Mouse (Mus musculus) limb, embryonic 12.5 days (tissue): ENCODE data around the gene Lkaaear1. TPM values are rescaled to one million over a fixed set of nuclear protein-coding genes. Genes with fewer than 3 reads are reported as not detected.

Experiments
- ATAC-seq: fragments of 200-750 bp; cut with Nextera tagmentation; 2 replicates; pipeline ENCODE4 v1.8.0; 2017; ENCODE audit warnings: low read depth, moderate TSS enrichment; ENCODE audit not compliant: insufficient number of reproducible peaks, insufficient read depth, low FRiP score, low TSS enrichment
- H3K27ac ChIP-seq: fragments of 300-500 bp; sonication (generic); 2 replicates; pipeline ENCODE4 v1.5.1; 2016; ENCODE audit warnings: mild to moderate bottlenecking, moderate library complexity
- H3K27me3 ChIP-seq: fragments of 300-500 bp; sonication (generic); 2 replicates; pipeline ENCODE4 v1.6.1; 2016; ENCODE audit warnings: mild to moderate bottlenecking, moderate library complexity
- H3K36me3 ChIP-seq: fragments of 300-500 bp; sonication (generic); 2 replicates; pipeline ENCODE4 v1.6.1; 2016; ENCODE audit warnings: mild to moderate bottlenecking, moderate library complexity
- H3K4me1 ChIP-seq: fragments of 300-500 bp; sonication (generic); replicated peaks from 2 replicates; pipeline ENCODE4 v1.6.1; 2016
- H3K4me2 ChIP-seq: fragments of 300-500 bp; sonication (generic); 2 replicates; pipeline ENCODE4 v1.6.1; 2016; ENCODE audit warnings: mild to moderate bottlenecking, moderate library complexity
- H3K4me3 ChIP-seq: fragments of 300-500 bp; sonication (generic); replicated peaks from 2 replicates; pipeline ENCODE4 v1.5.1; 2016; ENCODE audit warnings: mild to moderate bottlenecking
- H3K9ac ChIP-seq: fragments of 300-500 bp; sonication (generic); replicated peaks from 2 replicates; pipeline ENCODE4 v1.6.1; 2016; ENCODE audit warnings: mild to moderate bottlenecking, moderate library complexity
- H3K9me3 ChIP-seq: fragments of 300-500 bp; sonication (generic); 2 replicates; pipeline ENCODE4 v1.6.1; 2016; ENCODE audit warnings: mild to moderate bottlenecking, moderate library complexity
- WGBS: fragments of 180-500 bp; shearing (Covaris S2); methylation state at CpG from one replicate; pipeline ENCODE4 v1.1.7; 2016; 5-methylcytosine and 5-hydroxymethylcytosine counted together
- polyA plus RNA-seq: library from polyadenylated mRNA; unstranded; fragments of >200 nt; fragmentation: Nextera tagmentation; extraction: Ambion mirVana; gene quantifications from 2 replicates; pipeline ENCODE4 v1.2.1, GENCODE M21; 2016

Gene Lkaaear1
- polyA plus RNA-seq, 1 experiment from 2014 or later, result not detected

GRCm38 (mm10) chr2:181671984-181672383, 26.3 kb downstream of the Lkaaear1 start:
- Histone ChIP-seq H3K4me3 (peak overlapping the region; percentile 56), H3K36me3 (no peaks in the 10 kb centered on the region), H3K4me1 (peaks cover 45% of the 10 kb centered on the region), H3K27me3 (peaks cover 69% of the 10 kb centered on the region), H3K9ac (no peak overlapping the region), H3K4me2 (peak overlapping the region; percentile 77), H3K9me3 (no peaks in the 10 kb centered on the region), H3K27ac (no peak overlapping the region)
- WGBS, result 31% methylated on average over 7 of the region's 7 CpGs
- no peak for ATAC-seq

DNA sequence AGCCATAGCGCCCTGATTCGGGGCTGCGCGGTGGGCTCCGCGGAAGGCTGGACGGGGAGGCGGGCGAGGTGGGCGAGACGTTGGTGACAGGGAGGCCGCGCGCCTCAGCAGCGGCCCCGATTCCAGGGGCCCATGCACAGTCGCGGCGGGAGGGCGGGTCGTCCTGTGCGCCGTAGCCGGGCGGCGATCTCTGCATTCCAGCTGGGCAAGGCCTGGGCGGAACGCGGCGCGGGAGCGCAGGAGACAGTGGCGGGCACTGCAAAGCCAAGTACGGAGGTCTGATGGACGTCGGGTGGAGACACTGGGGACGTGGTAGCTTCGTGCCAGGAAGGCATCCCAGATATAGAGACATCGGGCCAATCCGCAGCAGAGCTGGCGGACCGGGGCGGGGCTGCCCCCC, 26.9 kb downstream of the Lkaaear1 start, which contains the start of gene Sox18:
TSS of gene Sox18 (minus strand) at position 315 of the 400 bp plus-strand sequence.
- H3K4me2 ChIP-seq, result peak within 1 kb of the TSS; percentile 77
- no peaks in the 10 kb centered on the region for H3K9me3 ChIP-seq
- peaks cover 69% of the 10 kb centered on the region for H3K27me3 ChIP-seq
- no peaks in the 10 kb centered on the region for H3K36me3 ChIP-seq
- H3K9ac ChIP-seq, result peak within 1 kb of the TSS; percentile 60
- H3K4me1 ChIP-seq, result peaks cover 43% of the 10 kb centered on the region
- H3K27ac ChIP-seq, result 0 out of 2 replicates have a peak within 1 kb of the TSS, but pooled peaks have one; percentile 12
- peak within 1 kb of the TSS; percentile 56 for H3K4me3 ChIP-seq
- WGBS, result 1% methylated on average over 43 of the region's 43 CpGs
- ATAC-seq, result no peak

- WGBS, result 1% methylated on average over 41 of the region's 41 CpGs
- Histone ChIP-seq H3K9ac (peak overlapping the region; percentile 60), H3K4me3 (peak overlapping the region; percentile 56), H3K27me3 (peaks cover 69% of the 10 kb centered on the region), H3K9me3 (no peaks in the 10 kb centered on the region), H3K4me2 (peak overlapping the region; percentile 77), H3K36me3 (no peaks in the 10 kb centered on the region), H3K4me1 (peaks cover 39% of the 10 kb centered on the region), H3K27ac (0 out of 2 replicates have a peak overlapping the region, but pooled peaks have one; percentile 12)
- ATAC-seq, result no peak
These were observed 27.3 kb downstream of the Lkaaear1 start for GRCm38 (mm10) chr2:181670913-181671311.

DNA sequence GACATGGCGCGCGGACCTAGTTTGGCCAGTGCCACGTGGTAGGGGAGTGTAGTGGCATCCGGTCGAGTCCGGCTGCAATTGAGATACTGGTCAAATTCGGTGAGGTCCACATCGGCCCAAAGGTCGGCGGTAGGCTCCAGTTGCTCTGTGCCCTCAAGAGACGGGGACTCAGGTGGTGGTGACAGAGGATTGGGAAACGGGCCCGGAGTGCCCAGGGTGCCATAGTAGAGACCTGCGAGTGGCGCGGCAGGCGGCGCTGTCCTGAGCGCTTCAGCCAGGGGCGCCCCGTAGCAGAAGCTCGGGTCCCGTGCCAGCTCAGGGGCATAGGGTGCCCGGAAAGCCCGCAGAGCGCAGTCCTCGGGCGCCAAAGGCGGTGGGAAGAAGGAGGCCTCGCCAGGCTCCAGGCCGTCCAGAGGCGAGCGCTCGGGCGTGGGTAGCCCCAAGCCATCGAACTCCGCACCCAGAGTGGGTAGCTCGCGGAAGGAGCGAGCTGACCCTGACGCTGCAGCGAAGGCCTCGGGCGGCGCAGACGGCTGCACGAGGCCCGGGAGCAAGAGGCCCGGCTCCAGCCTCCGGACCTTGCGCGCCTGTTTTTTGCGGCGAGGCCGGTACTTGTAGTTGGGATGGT, 27.8 kb downstream of the Lkaaear1 start:
- ATAC-seq, result no peak; the same call in 1 of the 2 replicates
- Histone ChIP-seq H3K36me3 (no peaks in the 10 kb centered on the region), H3K9me3 (no peaks in the 10 kb centered on the region), H3K4me3 (peak overlapping the region; percentile 56), H3K9ac (peak overlapping the region; percentile 60), H3K4me1 (peaks cover 34% of the 10 kb centered on the region), H3K27ac (0 out of 2 replicates have a peak overlapping the region, but pooled peaks have one; percentile 12), H3K4me2 (peak overlapping the region; percentile 77), H3K27me3 (peaks cover 69% of the 10 kb centered on the region)
- WGBS, result 4% methylated on average over 54 of the region's 56 CpGs

DNA sequence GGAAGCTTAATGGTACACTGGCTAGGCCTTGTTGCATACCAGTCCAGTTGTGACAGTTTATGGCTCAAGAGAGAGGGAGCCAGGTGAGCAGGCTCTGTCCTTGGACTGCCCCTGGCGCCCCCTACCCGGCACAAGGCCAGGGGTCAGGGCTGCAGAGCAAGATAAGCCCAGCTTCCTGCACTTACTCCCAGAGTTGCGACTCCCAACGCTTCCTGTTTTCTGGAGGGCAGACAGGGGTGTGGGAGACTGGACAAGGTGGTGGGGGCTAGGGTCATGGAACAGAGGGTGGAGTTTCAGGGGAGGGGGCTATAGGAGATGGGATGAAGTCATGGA, 35.0 kb downstream of the Lkaaear1 start:
- H3K4me1 ChIP-seq, result peaks cover 28% of the 10 kb centered on the region
- peaks cover 8% of the 10 kb centered on the region for H3K27me3 ChIP-seq

GRCm38 (mm10) chr2:181662620-181663297, 35.5 kb downstream of the Lkaaear1 start:
- 76% methylated on average over 3 of the region's 3 CpGs for WGBS
- Histone ChIP-seq H3K4me3 (no peak overlapping the region), H3K9ac (no peak overlapping the region), H3K4me2 (no peak overlapping the region), H3K36me3 (0 out of 2 replicates have a peak, but pooled peaks cover 4% of the 10 kb centered on the region), H3K9me3 (no peaks in the 10 kb centered on the region), H3K27me3 (peaks cover 3% of the 10 kb centered on the region), H3K27ac (peak overlapping the region; percentile 68), H3K4me1 (peaks cover 28% of the 10 kb centered on the region)
- ATAC-seq, result no peak

More for the DNA sequence above, 35.0 kb downstream of the Lkaaear1 start:
- Histone ChIP-seq H3K9me3 (no peaks in the 10 kb centered on the region), H3K4me3 (no peak overlapping the region), H3K9ac (no peak overlapping the region), H3K27ac (peak overlapping the region; percentile 64), H3K4me2 (no peak overlapping the region), H3K36me3 (0 out of 2 replicates have a peak, but pooled peaks cover 2% of the 10 kb centered on the region)
- 19% methylated on average over 4 of the region's 4 CpGs for WGBS
- no peak for ATAC-seq

DNA sequence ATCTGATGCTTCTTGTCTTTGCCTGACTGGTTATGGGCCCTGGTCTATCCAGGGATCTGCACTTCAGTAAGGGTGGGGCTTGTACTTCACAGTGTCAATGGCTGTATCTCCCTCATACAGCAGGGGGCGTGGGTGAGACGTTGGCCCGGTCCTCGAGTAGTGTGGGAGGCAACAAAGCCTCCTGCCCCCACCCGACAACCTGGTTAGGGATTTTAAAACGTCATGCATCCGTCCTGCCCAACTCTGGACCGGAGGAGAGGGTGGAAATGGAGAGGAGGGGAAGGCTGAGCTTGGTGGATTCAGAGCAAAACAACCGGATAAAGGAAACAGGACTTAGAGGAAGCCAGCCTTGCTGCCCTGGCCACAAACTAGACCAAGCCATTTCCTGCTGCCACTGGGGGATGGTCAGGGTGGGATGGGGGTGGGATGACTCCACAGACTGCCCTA, 38.6 kb downstream of the Lkaaear1 start:
- peaks cover 43% of the 10 kb centered on the region for H3K4me1 ChIP-seq
- H3K4me2 ChIP-seq, result peak overlapping the region; percentile 15; the same call in 1 of the 2 replicates
- no peaks in the 10 kb centered on the region for H3K9me3 ChIP-seq
- ATAC-seq, result peak; percentile 5; the same call in 1 of the 2 replicates
- H3K9ac ChIP-seq, result no peak overlapping the region
- 13% methylated on average over 9 of the region's 9 CpGs for WGBS
- no peak overlapping the region for H3K27ac ChIP-seq
- H3K4me3 ChIP-seq, result no peak overlapping the region
- no peaks in the 10 kb centered on the region for H3K27me3 ChIP-seq
- peaks cover 29% of the 10 kb centered on the region for H3K36me3 ChIP-seq

GRCm38 (mm10) chr2:181658930-181659555, 39.2 kb downstream of the Lkaaear1 start:
- Histone ChIP-seq H3K9me3 (no peaks in the 10 kb centered on the region), H3K36me3 (peaks cover 32% of the 10 kb centered on the region), H3K27ac (no peak overlapping the region), H3K27me3 (no peaks in the 10 kb centered on the region), H3K4me3 (no peak overlapping the region), H3K4me1 (peaks cover 43% of the 10 kb centered on the region), H3K4me2 (peak overlapping the region; percentile 15; the same call in 1 of the 2 replicates), H3K9ac (no peak overlapping the region)
- 0 out of 2 replicates have a peak, but pooled peaks have one; percentile 34 for ATAC-seq
- WGBS, result 44% methylated on average over 17 of the region's 17 CpGs

GRCm38 (mm10) chr2:181658528-181658927, 39.7 kb downstream of the Lkaaear1 start:
- Histone ChIP-seq H3K27me3 (no peaks in the 10 kb centered on the region), H3K4me2 (no peak overlapping the region), H3K4me3 (no peak overlapping the region), H3K9ac (no peak overlapping the region), H3K9me3 (no peaks in the 10 kb centered on the region), H3K4me1 (peaks cover 39% of the 10 kb centered on the region), H3K27ac (no peak overlapping the region), H3K36me3 (peaks cover 37% of the 10 kb centered on the region)
- no peak for ATAC-seq
- 88% methylated on average over 7 of the region's 7 CpGs for WGBS

DNA sequence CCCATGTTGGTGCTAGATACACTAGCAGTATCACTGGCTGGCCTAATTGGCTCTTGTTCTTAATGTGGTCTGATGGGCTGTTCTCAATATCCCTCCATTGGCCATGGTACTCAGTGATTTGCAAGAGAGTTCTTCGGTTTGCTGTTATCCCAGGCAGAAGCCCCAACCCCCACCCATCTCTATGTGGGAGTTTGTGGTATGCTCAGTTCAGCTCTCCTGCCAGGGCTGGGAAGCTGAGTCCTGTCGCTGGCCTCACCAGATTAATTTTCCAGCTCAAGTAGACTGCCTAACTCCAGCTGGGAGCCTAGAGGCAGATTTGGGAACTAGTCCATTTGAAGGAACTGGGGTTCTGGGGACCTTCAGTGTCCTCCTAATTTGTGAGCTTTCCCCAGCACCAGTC, 40.8 kb downstream of the Lkaaear1 start:
- Histone ChIP-seq H3K27ac (no peak overlapping the region), H3K4me1 (peaks cover 34% of the 10 kb centered on the region), H3K27me3 (no peaks in the 10 kb centered on the region), H3K36me3 (peaks cover 48% of the 10 kb centered on the region), H3K9me3 (no peaks in the 10 kb centered on the region), H3K9ac (no peak overlapping the region), H3K4me2 (no peak overlapping the region), H3K4me3 (no peak overlapping the region)
- WGBS, result 72% methylated on average over 2 of the region's 2 CpGs
- no peak for ATAC-seq

DNA sequence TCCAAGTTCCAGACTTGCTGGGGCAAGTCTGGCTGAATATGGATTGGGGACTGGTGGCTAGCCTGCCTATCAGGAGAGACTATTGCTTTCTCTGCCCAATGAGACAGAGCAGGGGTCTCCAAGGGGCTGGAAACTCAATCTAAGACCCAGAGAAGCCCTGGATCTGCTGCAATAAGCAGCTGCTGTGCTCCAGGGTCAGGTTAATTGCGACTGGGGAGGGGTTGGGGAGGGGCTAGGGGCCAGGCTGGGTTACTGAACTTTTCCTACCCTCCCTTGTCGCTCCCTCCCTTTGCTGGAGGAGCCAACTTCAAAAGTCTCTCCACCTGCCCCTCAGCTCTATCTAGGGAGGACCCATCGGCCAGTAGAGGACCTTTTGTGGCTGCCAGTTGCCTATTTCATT, 41.5 kb downstream of the Lkaaear1 start, which contains the start of gene Gm29797:
TSS of gene Gm29797 (plus strand) at position 301 of the 400 bp plus-strand sequence.
- 33% methylated on average over 3 of the region's 3 CpGs for WGBS
- Histone ChIP-seq H3K4me1 (peaks cover 33% of the 10 kb centered on the region), H3K27me3 (no peaks in the 10 kb centered on the region), H3K9ac (no peak within 1 kb of the TSS), H3K36me3 (peaks cover 55% of the 10 kb centered on the region), H3K9me3 (no peaks in the 10 kb centered on the region), H3K4me3 (no peak within 1 kb of the TSS), H3K27ac (peak within 1 kb of the TSS; percentile 50; the same call in 1 of the 2 replicates), H3K4me2 (no peak within 1 kb of the TSS)
- ATAC-seq, result no peak
